Mouse (Mus musculus) G1E (cell line): ENCODE measurements at regions not wholly inside any gene's neighbourhood (a gene's known extent, or its start where the extent isn't known, plus 50 kb on each side); places are given as distances from the start of the nearest gene placed in this dataset.

Source experiments
- CTCF ChIP-seq: IDR thresholded peaks from 2 replicates; pipeline ENCODE4 v1.5.1; 2012; ENCODE audit warnings: low read depth, low read length, inconsistent platforms, mixed read lengths
- GATA2 ChIP-seq: IDR thresholded peaks from 2 replicates; pipeline ENCODE4 v1.6.1; 2012; ENCODE audit warnings: low read depth, low read length, inconsistent platforms, borderline replicate concordance

GRCm38 (mm10) chr3:128087163-128087562, 191.0 kb upstream of the Fam241a start:
- TF ChIP-seq GATA2, result no peak
- no peak for TF ChIP-seq CTCF
